Mouse (Mus musculus) macrophage (primary cell): Measurements from ENCODE around the gene Tspan5. TPM values are rescaled to one million over a fixed set of nuclear protein-coding genes. Genes with fewer than 3 reads are reported as not detected.

ENCODE experiments used
- H3K27ac ChIP-seq: fragments of 350-480 bp; formaldehyde crosslinking; 2 replicates; pipeline ENCODE4 v1.9.0; 2021
- H3K36me3 ChIP-seq: fragments of 350-480 bp; formaldehyde crosslinking; 2 replicates; pipeline ENCODE4 v1.9.0; 2021; ENCODE audit errors: inconsistent target
- H3K4me3 ChIP-seq: fragments of 350-480 bp; formaldehyde crosslinking; 2 replicates; pipeline ENCODE4 v1.9.0; 2021; ENCODE audit errors: inconsistent target
- H3K79me2 ChIP-seq: fragments of 350-480 bp; formaldehyde crosslinking; 2 replicates; pipeline ENCODE4 v1.9.0; 2021; ENCODE audit errors: inconsistent target
- WGBS: methylation state at CpG from one replicate; pipeline ENCODE4 v1.1.7; 2026; ENCODE audit warnings: inconsistent platforms; ENCODE audit not compliant: missing documents; 5-methylcytosine and 5-hydroxymethylcytosine counted together
- polyA plus RNA-seq: library from polyadenylated mRNA; stranded (reverse); fragments of 250-400 nt; gene quantifications from 3 replicates; pipeline ENCODE4 v1.2.4, GENCODE M21; 2018; ENCODE audit warnings: inconsistent platforms

Tspan5 gene
- polyA plus RNA-seq, 1 experiment from 2014 or later, result 5.3 TPM

GRCm38 (mm10) chr3:138897500-138897899, 155.5 kb downstream of the Tspan5 start:
- Histone ChIP-seq H3K36me3 (no peaks in the 10 kb centered on the region), H3K4me3 (no peak overlapping the region), H3K27ac (no peak overlapping the region), H3K79me2 (no peaks in the 10 kb centered on the region)
- 93% methylated on average over 9 of the region's 11 CpGs for WGBS

- Histone ChIP-seq H3K27ac (no peak overlapping the region), H3K4me3 (no peak overlapping the region), H3K79me2 (no peaks in the 10 kb centered on the region), H3K36me3 (no peaks in the 10 kb centered on the region)
- 91% methylated on average over 8 of the region's 8 CpGs for WGBS
Observed at GRCm38 (mm10) chr3:138898055-138898454, 156.1 kb downstream of the Tspan5 start.

- no peak overlapping the region for H3K27ac ChIP-seq
- H3K36me3 ChIP-seq, result no peaks in the 10 kb centered on the region
- no peaks in the 10 kb centered on the region for H3K79me2 ChIP-seq
- H3K4me3 ChIP-seq, result no peak overlapping the region
- 96% methylated on average over 9 of the region's 9 CpGs for WGBS
Observed at GRCm38 (mm10) chr3:138900571-138901141, 158.7 kb downstream of the Tspan5 start.

GRCm38 (mm10) chr3:138905678-138906077, 163.7 kb downstream of the Tspan5 start:
- no peaks in the 10 kb centered on the region for H3K79me2 ChIP-seq
- no peak overlapping the region for H3K4me3 ChIP-seq
- no peak overlapping the region for H3K27ac ChIP-seq
- no peaks in the 10 kb centered on the region for H3K36me3 ChIP-seq
- WGBS, result 95% methylated on average over 7 of the region's 7 CpGs

- Histone ChIP-seq H3K27ac (no peak overlapping the region), H3K79me2 (no peaks in the 10 kb centered on the region), H3K36me3 (no peaks in the 10 kb centered on the region), H3K4me3 (no peak overlapping the region)
- WGBS, result 40% methylated on average over 17 of the region's 17 CpGs
Observed at GRCm38 (mm10) chr3:138906112-138906880, 164.3 kb downstream of the Tspan5 start.

- Histone ChIP-seq H3K4me3 (no peak overlapping the region), H3K27ac (no peak overlapping the region), H3K79me2 (no peaks in the 10 kb centered on the region), H3K36me3 (no peaks in the 10 kb centered on the region)
- 29% methylated on average over 1 of the region's 2 CpGs for WGBS
Observed at GRCm38 (mm10) chr3:138909313-138909712, 167.3 kb downstream of the Tspan5 start.

GRCm38 (mm10) chr3:138912504-138912903, 170.5 kb downstream of the Tspan5 start:
- no peak overlapping the region for H3K4me3 ChIP-seq
- 80% methylated on average over 8 of the region's 8 CpGs for WGBS
- no peaks in the 10 kb centered on the region for H3K36me3 ChIP-seq
- H3K27ac ChIP-seq, result no peak overlapping the region
- no peaks in the 10 kb centered on the region for H3K79me2 ChIP-seq

GRCm38 (mm10) chr3:138914626-138915288, 172.8 kb downstream of the Tspan5 start:
- no peak overlapping the region for H3K27ac ChIP-seq
- no peak overlapping the region for H3K4me3 ChIP-seq
- no peaks in the 10 kb centered on the region for H3K36me3 ChIP-seq
- 84% methylated on average over 8 of the region's 8 CpGs for WGBS
- no peaks in the 10 kb centered on the region for H3K79me2 ChIP-seq

- 100% methylated on average over 4 of the region's 4 CpGs for WGBS
- Histone ChIP-seq H3K36me3 (no peaks in the 10 kb centered on the region), H3K4me3 (no peak overlapping the region), H3K27ac (no peak overlapping the region), H3K79me2 (no peaks in the 10 kb centered on the region)
Observed at GRCm38 (mm10) chr3:138916591-138916990, 174.6 kb downstream of the Tspan5 start.

- H3K79me2 ChIP-seq, result no peaks in the 10 kb centered on the region
- 93% methylated on average over 4 of the region's 4 CpGs for WGBS
- no peak overlapping the region for H3K27ac ChIP-seq
- no peak overlapping the region for H3K4me3 ChIP-seq
- no peaks in the 10 kb centered on the region for H3K36me3 ChIP-seq
Observed at GRCm38 (mm10) chr3:138917016-138917415, 175.0 kb downstream of the Tspan5 start.

- no peaks in the 10 kb centered on the region for H3K79me2 ChIP-seq
- H3K36me3 ChIP-seq, result no peaks in the 10 kb centered on the region
- no peak overlapping the region for H3K4me3 ChIP-seq
- no peak overlapping the region for H3K27ac ChIP-seq
- WGBS, result 89% methylated on average over 4 of the region's 4 CpGs
Observed at GRCm38 (mm10) chr3:138918241-138918640, 176.2 kb downstream of the Tspan5 start.

- H3K27ac ChIP-seq, result no peak overlapping the region
- 96% methylated on average over 8 of the region's 8 CpGs for WGBS
- H3K79me2 ChIP-seq, result no peaks in the 10 kb centered on the region
- peaks cover 33% of the 10 kb centered on the region for H3K36me3 ChIP-seq
- no peak overlapping the region for H3K4me3 ChIP-seq
Observed at GRCm38 (mm10) chr3:138926161-138926560, 184.2 kb downstream of the Tspan5 start.

- Histone ChIP-seq H3K27ac (no peak overlapping the region), H3K36me3 (peaks cover 33% of the 10 kb centered on the region), H3K79me2 (no peaks in the 10 kb centered on the region), H3K4me3 (no peak overlapping the region)
- 85% methylated on average over 4 of the region's 4 CpGs for WGBS
Observed at GRCm38 (mm10) chr3:138927437-138927836, 185.4 kb downstream of the Tspan5 start.

GRCm38 (mm10) chr3:138936780-138937179, 194.8 kb downstream of the Tspan5 start:
- Histone ChIP-seq H3K36me3 (peaks cover 52% of the 10 kb centered on the region), H3K4me3 (no peak overlapping the region), H3K27ac (no peak overlapping the region), H3K79me2 (no peaks in the 10 kb centered on the region)
- 96% methylated on average over 8 of the region's 8 CpGs for WGBS

- H3K79me2 ChIP-seq, result no peaks in the 10 kb centered on the region
- peaks cover 57% of the 10 kb centered on the region for H3K36me3 ChIP-seq
- no peak overlapping the region for H3K4me3 ChIP-seq
- H3K27ac ChIP-seq, result no peak overlapping the region
- 98% methylated on average over 10 of the region's 10 CpGs for WGBS
Observed at GRCm38 (mm10) chr3:138937241-138937640, 195.2 kb downstream of the Tspan5 start.
